Mouse (Mus musculus): Measurements from ENCODE around the gene Aicda.

DNA sequence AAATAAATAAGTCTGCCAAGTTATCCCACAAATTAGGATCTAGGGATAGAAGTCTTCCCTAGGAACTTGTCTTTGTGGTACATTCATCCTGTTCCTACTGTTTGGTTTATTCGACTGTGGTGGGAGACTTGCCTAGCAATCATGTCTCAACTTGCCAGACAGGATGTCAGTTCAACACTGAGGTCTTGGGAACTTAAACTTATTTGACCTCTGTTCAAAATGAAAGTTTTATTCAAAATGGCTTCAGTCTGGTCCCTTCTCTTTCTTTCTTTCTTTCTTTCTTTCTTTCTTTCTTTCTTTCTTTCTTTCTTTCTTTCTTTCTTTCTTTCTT lies 49.4 kb downstream of the Aicda start:
- TF ChIP-seq CTCF (IDR thresholded peaks at IDR 0.05; ENCODE audit: control insufficient read depth, insufficient read depth, low read length): no peak
- TF ChIP-seq POLR2A (IDR thresholded peaks at IDR 0.05; ENCODE audit: borderline replicate concordance, control insufficient read depth, low read depth, low read length): no peak
